Mouse (Mus musculus) kidney, embryonic 15.5 days (tissue): ENCODE data around the gene 2010111I01Rik. TPM values are rescaled to one million over a fixed set of nuclear protein-coding genes. Genes with fewer than 3 reads are reported as not detected.
"Not testable (repeated sequence)": the region's sequence is repeated elsewhere in the genome, so short reads cannot be mapped to it uniquely, and the experiment has no call there.

ENCODE experiments used
- ATAC-seq: fragments of 200-750 bp; cut with Nextera tagmentation; replicated peaks from 2 replicates; pipeline ENCODE4 v1.8.0; 2017; ENCODE audit warnings: moderate TSS enrichment; ENCODE audit not compliant: low FRiP score
- H3K27ac ChIP-seq: fragments of 300-500 bp; sonication (generic); 2 replicates; pipeline ENCODE4 v1.5.1; 2015; ENCODE audit warnings: mild to moderate bottlenecking, inconsistent platforms
- H3K27me3 ChIP-seq: fragments of 300-500 bp; sonication (generic); 2 replicates; pipeline ENCODE4 v1.6.1; 2015; ENCODE audit warnings: inconsistent platforms
- H3K36me3 ChIP-seq: fragments of 300-500 bp; sonication (generic); 2 replicates; pipeline ENCODE4 v1.6.1; 2015; ENCODE audit warnings: inconsistent platforms
- H3K4me1 ChIP-seq: fragments of 300-500 bp; sonication (generic); 2 replicates; pipeline ENCODE4 v1.6.1; 2015; ENCODE audit warnings: inconsistent platforms
- H3K4me2 ChIP-seq: fragments of 300-500 bp; sonication (generic); 2 replicates; pipeline ENCODE4 v1.6.1; 2015; ENCODE audit warnings: moderate library complexity, mild to moderate bottlenecking, inconsistent platforms
- H3K4me3 ChIP-seq: fragments of 300-500 bp; sonication (generic); replicated peaks from 2 replicates; pipeline ENCODE4 v1.5.1; 2015; ENCODE audit warnings: mild to moderate bottlenecking, inconsistent platforms
- H3K9ac ChIP-seq: fragments of 300-500 bp; sonication (generic); 2 replicates; pipeline ENCODE4 v1.6.1; 2015; ENCODE audit warnings: mild to moderate bottlenecking, inconsistent platforms
- H3K9me3 ChIP-seq: fragments of 300-500 bp; sonication (generic); replicated peaks from 2 replicates; pipeline ENCODE4 v1.6.1; 2016; ENCODE audit warnings: inconsistent platforms
- WGBS: fragments of 180-500 bp; shearing (Covaris S2); methylation state at CpG from one replicate; pipeline ENCODE4 v1.1.7; 2015; ENCODE audit warnings: mixed read lengths; 5-methylcytosine and 5-hydroxymethylcytosine counted together
- polyA plus RNA-seq: library from polyadenylated mRNA; unstranded; fragments of >200 nt; fragmentation: Nextera tagmentation; extraction: Ambion mirVana; gene quantifications from 2 replicates; pipeline ENCODE4 v1.2.1, GENCODE M21; 2015

Gene 2010111I01Rik
- polyA plus RNA-seq, 1 experiment from 2014 or later, result 128 TPM

- no peak overlapping the region for H3K4me3 ChIP-seq
- ATAC-seq, result no peak
- H3K9ac ChIP-seq, result no peak overlapping the region
- H3K9me3 ChIP-seq, result no peaks in the 10 kb centered on the region
- H3K4me1 ChIP-seq, result no peaks in the 10 kb centered on the region
- H3K27ac ChIP-seq, result no peak overlapping the region
- 69% methylated on average over 5 of the region's 5 CpGs for WGBS
- H3K36me3 ChIP-seq, result no peaks in the 10 kb centered on the region
- no peaks in the 10 kb centered on the region for H3K27me3 ChIP-seq
- H3K4me2 ChIP-seq, result no peak overlapping the region
Observed at GRCm38 (mm10) chr13:62993543-62994477, 29.1 kb downstream of the 2010111I01Rik start.

GRCm38 (mm10) chr13:62996767-62997166 lies 32.1 kb downstream of the 2010111I01Rik start:
- H3K36me3 ChIP-seq, result no peaks in the 10 kb centered on the region
- H3K9ac ChIP-seq, result no peak overlapping the region
- H3K4me3 ChIP-seq, result no peak overlapping the region
- 96% methylated on average over 2 of the region's 2 CpGs for WGBS
- ATAC-seq, result no peak
- no peaks in the 10 kb centered on the region for H3K9me3 ChIP-seq
- H3K4me1 ChIP-seq, result no peaks in the 10 kb centered on the region
- no peaks in the 10 kb centered on the region for H3K27me3 ChIP-seq
- no peak overlapping the region for H3K27ac ChIP-seq
- H3K4me2 ChIP-seq, result no peak overlapping the region

- H3K36me3 ChIP-seq, H3K4me2 ChIP-seq, H3K27ac ChIP-seq, H3K9ac ChIP-seq, H3K4me1 ChIP-seq, H3K4me3 ChIP-seq, H3K9me3 ChIP-seq, ATAC-seq, H3K27me3 ChIP-seq: not testable (repeated sequence)
- WGBS, result 86% methylated on average over 3 of the region's 3 CpGs
Observed at GRCm38 (mm10) chr13:63007491-63007890, 42.8 kb downstream of the 2010111I01Rik start.

- no peak overlapping the region for H3K9ac ChIP-seq
- H3K9me3 ChIP-seq, result no peaks in the 10 kb centered on the region
- no peaks in the 10 kb centered on the region for H3K4me1 ChIP-seq
- H3K27ac ChIP-seq, result no peak overlapping the region
- no peak overlapping the region for H3K4me2 ChIP-seq
- no peak overlapping the region for H3K4me3 ChIP-seq
- no peaks in the 10 kb centered on the region for H3K36me3 ChIP-seq
- no peaks in the 10 kb centered on the region for H3K27me3 ChIP-seq
- 93% methylated on average over 2 of the region's 2 CpGs for WGBS
- ATAC-seq, result no peak
Observed at GRCm38 (mm10) chr13:63010345-63011090, 45.8 kb downstream of the 2010111I01Rik start.

- Histone ChIP-seq H3K36me3 (no peaks in the 10 kb centered on the region), H3K4me2 (no peak overlapping the region), H3K27me3 (no peaks in the 10 kb centered on the region), H3K9me3 (no peaks in the 10 kb centered on the region), H3K9ac (no peak overlapping the region), H3K4me3 (no peak overlapping the region), H3K27ac (no peak overlapping the region), H3K4me1 (no peaks in the 10 kb centered on the region)
- WGBS, result 93% methylated on average over 1 of the region's 1 CpGs
- no peak for ATAC-seq
Observed at GRCm38 (mm10) chr13:63014353-63014752, 49.7 kb downstream of the 2010111I01Rik start.

- Histone ChIP-seq H3K27ac (no peak overlapping the region), H3K27me3 (no peaks in the 10 kb centered on the region), H3K9me3 (no peaks in the 10 kb centered on the region), H3K36me3 (no peaks in the 10 kb centered on the region), H3K4me3 (no peak overlapping the region), H3K4me2 (no peak overlapping the region), H3K9ac (no peak overlapping the region), H3K4me1 (no peaks in the 10 kb centered on the region)
- WGBS, result 80% methylated on average over 4 of the region's 4 CpGs
- ATAC-seq, result no peak
Observed at GRCm38 (mm10) chr13:63015362-63015761, 50.7 kb downstream of the 2010111I01Rik start.

- no peak overlapping the region for H3K9ac ChIP-seq
- ATAC-seq, result no peak
- WGBS, result 88% methylated on average over 3 of the region's 3 CpGs
Observed at GRCm38 (mm10) chr13:63016056-63016455, 51.4 kb downstream of the 2010111I01Rik start.

GRCm38 (mm10) chr13:63023243-63024217 lies 58.8 kb downstream of the 2010111I01Rik start:
- Histone ChIP-seq H3K36me3 (no peaks in the 10 kb centered on the region), H3K9me3 (no peaks in the 10 kb centered on the region), H3K4me2 (no peak overlapping the region), H3K4me1 (peaks cover 10% of the 10 kb centered on the region), H3K4me3 (no peak overlapping the region), H3K27ac (no peak overlapping the region), H3K27me3 (no peaks in the 10 kb centered on the region), H3K9ac (no peak overlapping the region)
- peak; percentile 52; the same call in 1 of the 2 replicates for ATAC-seq
- 47% methylated on average over 7 of the region's 7 CpGs for WGBS

More at GRCm38 (mm10) chr13:63016056-63016455, 51.4 kb downstream of the 2010111I01Rik start:
- Histone ChIP-seq H3K9me3 (no peaks in the 10 kb centered on the region), H3K4me1 (no peaks in the 10 kb centered on the region), H3K4me2 (no peak overlapping the region), H3K4me3 (no peak overlapping the region), H3K36me3 (no peaks in the 10 kb centered on the region), H3K27ac (no peak overlapping the region), H3K27me3 (no peaks in the 10 kb centered on the region)

GRCm38 (mm10) chr13:63030023-63030422 lies 65.3 kb downstream of the 2010111I01Rik start:
- no peak overlapping the region for H3K9ac ChIP-seq
- H3K4me3 ChIP-seq, result no peak overlapping the region
- H3K4me1 ChIP-seq, result peaks cover 7% of the 10 kb centered on the region; the same call in 1 of the 2 replicates
- H3K27me3 ChIP-seq, result no peaks in the 10 kb centered on the region
- ATAC-seq, result no peak
- no peaks in the 10 kb centered on the region for H3K9me3 ChIP-seq
- 76% methylated on average over 1 of the region's 1 CpGs for WGBS
- no peaks in the 10 kb centered on the region for H3K36me3 ChIP-seq
- no peak overlapping the region for H3K27ac ChIP-seq
- no peak overlapping the region for H3K4me2 ChIP-seq

- 79% methylated on average over 1 of the region's 1 CpGs for WGBS
Observed at GRCm38 (mm10) chr13:63031244-63031643, 66.6 kb downstream of the 2010111I01Rik start.

GRCm38 (mm10) chr13:63032304-63032830 lies 67.7 kb downstream of the 2010111I01Rik start:
- no peak overlapping the region for H3K4me2 ChIP-seq
- H3K9ac ChIP-seq, result no peak overlapping the region
- no peaks in the 10 kb centered on the region for H3K27me3 ChIP-seq
- H3K9me3 ChIP-seq, result no peaks in the 10 kb centered on the region
- no peak overlapping the region for H3K4me3 ChIP-seq
- H3K4me1 ChIP-seq, result peaks cover 7% of the 10 kb centered on the region; the same call in 1 of the 2 replicates
- H3K36me3 ChIP-seq, result no peaks in the 10 kb centered on the region
- peak overlapping the region; percentile 45; the same call in 1 of the 2 replicates for H3K27ac ChIP-seq
- 62% methylated on average over 5 of the region's 5 CpGs for WGBS
- ATAC-seq, result no peak

More at GRCm38 (mm10) chr13:63031244-63031643, 66.6 kb downstream of the 2010111I01Rik start:
- no peak; the same call in 1 of the 2 replicates for ATAC-seq
- H3K9me3 ChIP-seq, result no peaks in the 10 kb centered on the region
- H3K27ac ChIP-seq, result no peak overlapping the region
- no peak overlapping the region for H3K4me3 ChIP-seq
- H3K4me1 ChIP-seq, result peaks cover 7% of the 10 kb centered on the region; the same call in 1 of the 2 replicates
- no peaks in the 10 kb centered on the region for H3K36me3 ChIP-seq
- no peaks in the 10 kb centered on the region for H3K27me3 ChIP-seq
- H3K9ac ChIP-seq, result no peak overlapping the region
- H3K4me2 ChIP-seq, result no peak overlapping the region
